In the genomic region with DNA sequence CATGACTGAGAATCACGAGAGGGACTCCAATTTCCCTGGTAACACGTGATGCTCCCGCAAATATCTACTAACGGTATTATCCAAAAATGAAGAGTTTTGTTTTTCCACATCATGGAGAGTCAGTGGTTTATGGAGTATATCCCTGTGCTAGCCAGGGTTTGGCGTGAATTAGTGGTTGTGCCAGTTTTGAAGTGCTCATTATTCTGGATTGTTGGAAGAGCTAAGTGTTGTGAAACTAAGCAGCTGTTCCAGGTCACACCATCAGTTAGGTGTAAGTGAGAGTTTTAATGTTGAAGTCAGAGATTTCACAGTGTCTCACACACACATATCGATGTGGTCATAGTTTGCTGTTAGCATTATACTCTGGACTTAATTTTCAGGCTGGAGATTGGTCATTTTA, we compare ENCODE assay signal across 25 mouse cellular contexts.
A peak's percentile ranks its signal among the peaks of the same experiment; 100 is the strongest.
DNase-seq lines count a peak whose midpoint lies in the region; ATAC-seq and TF ChIP-seq lines count a peak whose summit lies in the region.
"Had no signal": no experiment of that assay in that cellular context is flagged by ENCODE, and none has a peak within 500 bp of the region (broad histone marks: within the 10 kb centered on the region; RNA-seq: fewer than 3 reads in every experiment).

No protein-coding gene starts in this region.

- H3K36me3 ChIP-seq in forebrain, embryonic 16.5 days (ENCODE audit: control insufficient read depth, insufficient read depth) = no peaks in the 10 kb centered on the region
- no peaks in the 10 kb centered on the region for H3K36me3 ChIP-seq in forebrain, embryonic 11.5 days (ENCODE audit: control insufficient read depth, insufficient read depth, low read length)
- H3K36me3 ChIP-seq: embryonic facial prominence, embryonic 12.5 days; embryonic facial prominence, embryonic 15.5 days; heart, embryonic 10.5 days; heart, embryonic 13.5 days had no signal

- no peak overlapping the region for H3K27ac ChIP-seq in forebrain, embryonic 16.5 days (ENCODE audit: low read length)
- no peak overlapping the region for H3K27ac ChIP-seq in forebrain, embryonic 11.5 days (ENCODE audit: low read depth, low read length)
- H3K27ac ChIP-seq: embryonic facial prominence, embryonic 12.5 days; embryonic facial prominence, embryonic 15.5 days; heart, adult 2 months; heart, embryonic 10.5 days; heart, embryonic 13.5 days; hindbrain, embryonic 14.5 days; hindbrain, postnatal 0 days had no signal

- H3K9me3 ChIP-seq in forebrain, embryonic 16.5 days (ENCODE audit: control insufficient read depth, low read length) = no peaks in the 10 kb centered on the region
- H3K9me3 ChIP-seq in forebrain, embryonic 11.5 days (ENCODE audit: control insufficient read depth, low read length) = no peaks in the 10 kb centered on the region
- H3K9me3 ChIP-seq: embryonic facial prominence, embryonic 12.5 days; embryonic facial prominence, embryonic 15.5 days; heart, embryonic 10.5 days; heart, embryonic 13.5 days had no signal

- no peak overlapping the region for H3K9ac ChIP-seq in forebrain, embryonic 16.5 days (replicated peaks; ENCODE audit: low read depth, low read length)
- H3K9ac ChIP-seq in forebrain, embryonic 11.5 days (ENCODE audit: low read length) = no peak overlapping the region
- H3K9ac ChIP-seq: embryonic facial prominence, embryonic 12.5 days; embryonic facial prominence, embryonic 15.5 days; heart, embryonic 13.5 days; hindbrain, embryonic 14.5 days had no signal

- 74% methylated on average over 6 of the region's 6 CpGs for WGBS in forebrain, embryonic 16.5 days
- 91% methylated on average over 6 of the region's 6 CpGs for WGBS in forebrain, embryonic 11.5 days

- no peaks in the 10 kb centered on the region for H3K27me3 ChIP-seq in forebrain, embryonic 16.5 days (replicated peaks; ENCODE audit: control insufficient read depth, insufficient read depth, low read length)
- no peaks in the 10 kb centered on the region for H3K27me3 ChIP-seq in forebrain, embryonic 11.5 days (ENCODE audit: control insufficient read depth, insufficient read depth, low read length)
- H3K27me3 ChIP-seq: embryonic facial prominence, embryonic 12.5 days; embryonic facial prominence, embryonic 15.5 days; heart, embryonic 13.5 days had no signal

- no peak overlapping the region for H3K4me3 ChIP-seq in forebrain, embryonic 16.5 days (replicated peaks; ENCODE audit: low read length)
- no peak overlapping the region for H3K4me3 ChIP-seq in forebrain, embryonic 11.5 days (ENCODE audit: low read depth, low read length)
- H3K4me3 ChIP-seq: embryonic facial prominence, embryonic 12.5 days; embryonic facial prominence, embryonic 15.5 days; heart, adult 2 months; heart, embryonic 10.5 days; heart, embryonic 13.5 days had no signal

- no peak for TF ChIP-seq CTCF in brain, embryonic 14.5 days (IDR thresholded peaks at IDR 0.05; ENCODE audit: borderline replicate concordance, extremely low read depth, insufficient read depth, insufficient read length)

- no peak for TF ChIP-seq POLR2A in brain, embryonic 14.5 days (IDR thresholded peaks at IDR 0.05; ENCODE audit: borderline replicate concordance, extremely low read depth, insufficient read depth, insufficient read length, poor library complexity, severe bottlenecking)

- H3K4me2 ChIP-seq in forebrain, embryonic 16.5 days (ENCODE audit: low read length) = no peak overlapping the region
- H3K4me2 ChIP-seq in forebrain, embryonic 11.5 days (ENCODE audit: low read depth, low read length, severe bottlenecking) = no peak overlapping the region
- H3K4me2 ChIP-seq: embryonic facial prominence, embryonic 12.5 days; embryonic facial prominence, embryonic 15.5 days; heart, embryonic 13.5 days; hindbrain, embryonic 14.5 days had no signal

- DNase-seq in forebrain, embryonic 11.5 days (ENCODE audit: low spot score) = no peak
- DNase-seq in lung, postnatal 10 days = peak; percentile 10
- DNase-seq in lung, postnatal 4 days = no peak
- DNase-seq in brain, embryonic 14.5 days (ENCODE audit: low read depth) = peak; percentile 64
- no peak for DNase-seq in right cerebral cortex, postnatal 10 days (ENCODE audit: low spot score in 2 of 2)
- DNase-seq: adrenal gland, adult 2 months; adrenal gland, postnatal 14 days; cerebellum, adult 18-20 months; cerebellum, adult 9-11 months; cerebellum, postnatal 25 days; gastrocnemius, postnatal 10 days; gastrocnemius, postnatal 36 days; heart, adult 2 months; heart, postnatal 14 days; heart, postnatal 4 days had no signal

- ATAC-seq in forebrain, embryonic 16.5 days = peak; percentile 58; the same call in 1 of the 2 replicates
- no peak for ATAC-seq in forebrain, embryonic 11.5 days (replicated peaks; ENCODE audit: low FRiP score)
- ATAC-seq: CD4-positive, CD25-positive, alpha-beta regulatory T cell, adult 4 months; hindbrain, postnatal 0 days; inflammation-experienced regulatory T-cells, adult 6 months; intestine, embryonic 16.5 days had no signal

- no peaks in the 10 kb centered on the region for H3K4me1 ChIP-seq in forebrain, embryonic 16.5 days (replicated peaks; ENCODE audit: control insufficient read depth, insufficient read depth, low read length)
- no peaks in the 10 kb centered on the region for H3K4me1 ChIP-seq in forebrain, embryonic 11.5 days (replicated peaks; ENCODE audit: control insufficient read depth, insufficient read depth, low read length)
- H3K4me1 ChIP-seq: embryonic facial prominence, embryonic 12.5 days; embryonic facial prominence, embryonic 15.5 days; heart, embryonic 10.5 days; heart, embryonic 13.5 days had no signal

Comparison
In these comparisons a context has a peak if more than half of its experiments do, and no peak if none do; other contexts are left out.
1. DNase-seq: peak in lung, postnatal 10 days (single experiment) and brain, embryonic 14.5 days (single experiment); none in forebrain, embryonic 11.5 days (single experiment), lung, postnatal 4 days (0 of 2) and right cerebral cortex, postnatal 10 days (0 of 2).